17 mouse cellular contexts compared by ENCODE assay signal in genomic region chr14:73331386-73331785, GRCm38 (mm10).
"Had no signal": no experiment of that assay in that cellular context is flagged by ENCODE, and none has a peak within 500 bp of the region (broad histone marks: within the 10 kb centered on the region; RNA-seq: fewer than 3 reads in every experiment).

No protein-coding gene starts in this region.

- H3K4me3 ChIP-seq: midbrain, embryonic 12.5 days; myocyte; neural tube, embryonic 13.5 days; neural tube, embryonic 15.5 days had no signal

- H3K4me2 ChIP-seq: lung, embryonic 14.5 days; midbrain, embryonic 12.5 days; neural tube, embryonic 13.5 days; neural tube, embryonic 15.5 days had no signal

- H3K9me3 ChIP-seq: midbrain, embryonic 12.5 days; neural tube, embryonic 13.5 days; neural tube, embryonic 15.5 days had no signal

- ATAC-seq: midbrain, embryonic 16.5 days had no signal

- DNase-seq: lung, adult 18-20 months; lung, embryonic 14.5 days; lung, postnatal 10 days; midbrain, embryonic 14.5 days; retina, postnatal 1 day; right cerebral cortex, adult 18-20 months; right cerebral cortex, postnatal 25 days; right cerebral cortex, postnatal 4 days; spleen, adult 18-20 months; thymus, adult 18-20 months; thymus, postnatal 14 days; thymus, postnatal 36 days had no signal

- H3K27ac ChIP-seq: midbrain, embryonic 12.5 days; neural tube, embryonic 13.5 days; neural tube, embryonic 15.5 days had no signal

- H3K36me3 ChIP-seq: midbrain, embryonic 12.5 days; neural tube, embryonic 13.5 days; neural tube, embryonic 15.5 days had no signal

- H3K27me3 ChIP-seq: midbrain, embryonic 12.5 days; neural tube, embryonic 13.5 days; neural tube, embryonic 15.5 days had no signal

- H3K9ac ChIP-seq: lung, embryonic 14.5 days; midbrain, embryonic 12.5 days; neural tube, embryonic 13.5 days; neural tube, embryonic 15.5 days had no signal
